Mouse (Mus musculus) liver, adult 2 months (tissue): Measurements from ENCODE around the gene Gm11172.

ENCODE experiments used
- CTCF ChIP-seq: fragments of 200-500 bp; IDR thresholded peaks from 2 replicates; pipeline ENCODE4 v1.5.1; 2011; ENCODE audit warnings: low read depth, low read length, control low read depth
- POLR2A ChIP-seq: fragments of 200-500 bp; IDR thresholded peaks from 2 replicates; pipeline ENCODE4 v1.6.1; 2011; ENCODE audit warnings: low read length, control low read depth; ENCODE audit not compliant: insufficient read depth; ENCODE audit errors: extremely low read depth

DNA sequence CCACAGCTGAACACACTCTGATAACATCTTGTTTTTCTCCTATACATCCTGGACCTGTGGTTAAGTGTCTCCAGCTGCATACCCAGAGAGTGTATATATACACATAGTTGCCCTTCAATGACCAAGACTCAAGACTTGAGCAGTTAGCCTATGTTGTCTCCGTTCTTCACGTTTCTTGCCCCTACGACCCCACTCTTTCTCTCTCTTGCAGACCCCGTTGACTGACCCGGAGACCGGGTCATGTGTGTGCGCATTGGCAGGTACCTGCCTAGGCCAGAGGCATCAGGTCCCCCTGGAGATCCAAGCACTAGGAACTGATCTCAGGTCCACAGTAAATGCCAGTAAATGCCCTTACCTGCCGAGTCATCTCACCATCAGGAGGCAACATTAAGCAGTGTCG lies 14.6 kb downstream of the Gm11172 start:
- TF ChIP-seq CTCF (no peak), POLR2A (no peak)
